Mouse (Mus musculus): Measurements from ENCODE around the gene Olfr101.

The Olfr101 gene

DNA sequence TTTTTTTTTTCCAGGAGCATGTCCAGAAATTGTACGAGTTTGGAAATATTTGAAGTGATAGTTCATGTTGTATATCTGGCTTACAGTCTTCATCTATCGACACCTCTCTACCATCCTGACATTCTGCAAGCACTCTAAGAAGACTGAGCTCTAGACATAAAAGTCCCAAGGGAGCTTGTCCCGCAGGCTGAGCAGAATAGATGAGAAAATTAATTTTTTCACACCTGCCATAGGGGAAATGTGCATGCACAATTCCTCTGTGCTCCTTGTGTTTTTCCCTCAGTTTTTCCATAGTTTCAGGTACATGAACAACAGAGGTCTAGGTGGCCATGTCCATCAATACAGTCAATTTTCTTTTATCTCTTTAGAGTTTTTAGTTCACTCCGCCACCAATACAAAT, at the start of gene Olfr101:
Gene Olfr101, minus strand, starts transcription at position 101 of the 400 bp plus-strand sequence.
- no peak for DNase-seq (ENCODE audit: low spot score)

DNA sequence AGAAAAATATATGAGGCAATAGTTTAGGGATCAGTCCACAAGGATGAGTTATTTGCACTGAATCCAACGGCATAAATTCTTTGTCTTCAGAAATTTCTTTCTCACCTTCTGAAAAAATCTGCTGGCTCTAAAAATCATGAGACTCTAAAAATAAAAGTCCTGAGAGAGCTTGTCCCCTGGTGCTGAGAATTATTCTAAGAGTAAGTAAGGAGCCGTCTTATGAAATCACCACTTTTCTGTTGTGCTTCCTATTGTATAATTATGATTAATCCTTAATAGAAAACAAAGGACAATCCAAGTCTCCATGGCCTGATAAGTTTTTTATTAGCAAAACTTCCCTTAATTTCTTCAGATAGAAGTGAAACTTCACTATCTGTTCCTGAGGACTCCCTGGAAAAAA, 35.5 kb upstream of the Olfr101 start, which contains the start of gene Olfr103:
Gene Olfr103, minus strand, starts transcription at position 101 of the 400 bp plus-strand sequence.
- no peak for DNase-seq (ENCODE audit: low spot score)

- DNase-seq (ENCODE audit: low spot score): no peak
Observed at GRCm38 (mm10) chr17:37316954-37317353, 12.8 kb upstream of the Olfr101 start, which contains the start of gene Olfr102. TSS of gene Olfr102 (minus strand) at chr17:37317054.

GRCm38 (mm10) chr17:37310146-37310699, 6.1 kb upstream of the Olfr101 start:
- DNase-seq (ENCODE audit: low spot score): no peak

GRCm38 (mm10) chr17:37308483-37308882, 4.4 kb upstream of the Olfr101 start:
- no peak for DNase-seq (ENCODE audit: low spot score)

DNA sequence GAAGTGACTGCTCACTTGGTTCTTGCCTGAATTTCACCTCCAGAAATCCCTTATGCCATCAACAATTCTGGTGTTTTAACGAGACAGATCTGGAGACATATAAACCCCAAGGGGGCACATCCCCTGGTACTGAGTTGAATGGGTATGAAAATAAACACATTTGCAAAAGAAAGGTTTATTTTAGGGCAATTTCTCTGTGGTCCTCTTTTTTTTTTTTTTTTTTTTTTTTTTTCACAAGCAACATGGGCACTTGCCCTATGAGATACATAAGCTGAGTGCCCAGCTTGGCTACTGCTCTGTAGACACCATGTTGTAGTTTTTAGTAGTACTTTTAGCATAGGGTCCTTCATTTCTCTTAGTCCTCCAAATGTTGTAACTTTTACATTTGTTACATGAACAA, 20.8 kb downstream of the Olfr101 start, which contains the start of gene Olfr99:
Gene Olfr99, minus strand, starts transcription at position 101 of the 400 bp plus-strand sequence.
- DNase-seq (ENCODE audit: low spot score): no peak

- no peak for DNase-seq (ENCODE audit: low spot score)
Observed at GRCm38 (mm10) chr17:37280331-37280730, 23.8 kb downstream of the Olfr101 start.

- DNase-seq (ENCODE audit: low spot score): no peak
Observed at GRCm38 (mm10) chr17:37276573-37276972, 27.5 kb downstream of the Olfr101 start.

DNA sequence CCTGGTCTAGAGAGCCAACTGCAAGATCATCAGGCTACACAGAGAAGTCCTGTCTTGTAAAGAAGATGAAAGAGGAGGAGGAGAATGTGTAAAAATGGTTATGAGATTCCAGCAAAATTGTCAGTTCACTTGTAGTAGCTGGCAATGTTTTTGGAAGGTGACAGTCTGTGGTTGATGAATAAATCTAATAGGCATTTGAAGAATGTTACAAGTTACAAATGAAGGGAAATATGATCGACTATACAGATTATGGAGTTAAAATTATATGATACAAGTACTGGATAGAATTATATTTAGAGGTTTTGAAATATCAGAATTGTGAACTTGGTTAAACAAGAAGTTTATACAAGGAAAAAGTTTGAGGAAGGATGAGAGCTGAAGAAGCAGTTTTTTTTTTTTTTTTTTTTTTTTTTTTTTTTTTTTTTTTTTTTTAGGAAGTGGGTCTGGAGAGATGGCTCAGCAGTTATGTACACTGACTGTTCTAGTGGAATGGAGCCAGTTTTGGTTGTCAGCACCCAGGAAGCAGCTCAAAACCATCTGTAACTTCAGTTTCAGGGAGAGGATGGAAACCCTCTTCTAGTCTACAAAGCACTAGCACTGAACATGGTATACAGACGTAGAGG, 28.4 kb downstream of the Olfr101 start:
- DNase-seq (ENCODE audit: low spot score): no peak

- peak; percentile 33 for DNase-seq (ENCODE audit: low spot score)
Observed at GRCm38 (mm10) chr17:37270702-37271092, 33.4 kb downstream of the Olfr101 start.

DNA sequence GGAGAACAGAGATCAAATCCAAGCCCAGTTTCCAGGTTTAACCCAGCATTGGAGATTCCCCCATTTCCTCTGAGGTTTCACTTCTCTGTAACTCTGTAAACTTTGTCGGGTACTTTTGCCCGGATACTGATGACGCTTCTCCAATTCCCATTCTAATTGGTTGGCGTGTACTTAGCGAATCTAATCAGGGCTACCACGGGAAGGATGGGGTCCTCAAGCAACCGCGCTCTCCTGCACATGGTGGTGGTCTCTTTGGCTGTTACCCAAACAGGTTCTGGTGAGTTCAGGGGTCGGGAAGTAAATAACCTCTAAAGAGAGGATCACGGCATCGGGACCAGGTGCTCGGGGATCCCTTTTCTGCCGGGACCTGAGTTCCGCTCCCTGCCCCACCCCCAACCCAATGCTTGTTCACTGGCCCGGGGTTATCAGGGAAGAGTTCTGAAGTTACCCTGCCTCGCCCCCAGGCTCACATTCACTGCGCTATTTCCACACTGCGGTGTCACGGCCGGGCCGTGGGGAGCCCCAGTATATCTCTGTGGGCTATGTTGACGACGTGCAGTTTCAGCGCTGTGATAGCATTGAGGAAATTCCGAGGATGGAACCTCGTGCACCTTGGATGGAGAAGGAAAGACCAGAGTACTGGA, 33.9 kb downstream of the Olfr101 start, which contains the start of gene H2-M3:
Gene H2-M3, plus strand, starts transcription at position 163 of the 644 bp plus-strand sequence.
- peak; percentile 89 for DNase-seq (ENCODE audit: low spot score)

- no peak for DNase-seq (ENCODE audit: low spot score)
Observed at GRCm38 (mm10) chr17:37263626-37264025, 40.5 kb downstream of the Olfr101 start, which contains the start of gene Olfr98. TSS of gene Olfr98 (minus strand) at chr17:37263749.

DNA sequence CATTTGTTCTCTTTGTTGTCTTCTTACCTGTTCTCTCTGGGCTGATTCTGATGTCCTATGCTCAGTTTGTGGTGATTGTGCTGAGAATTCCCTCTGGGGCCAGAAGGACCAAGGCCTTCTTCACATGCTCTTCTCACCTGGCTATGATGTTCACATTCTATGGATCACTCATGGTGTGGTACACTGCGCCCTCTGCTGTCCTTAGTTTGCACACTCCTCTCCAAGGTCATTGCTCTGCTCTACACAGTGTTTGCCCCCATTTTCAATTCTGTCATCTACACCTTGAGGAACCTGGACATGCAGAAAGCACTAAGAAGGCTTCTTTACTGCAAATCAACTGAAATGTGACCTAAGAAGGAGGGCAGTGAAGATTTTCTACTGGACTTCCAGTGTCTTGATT, 53.6 kb downstream of the Olfr101 start:
- peak; percentile 10 for DNase-seq (ENCODE audit: low spot score)

GRCm38 (mm10) chr17:37249460-37249859, 54.7 kb downstream of the Olfr101 start:
- no peak for DNase-seq (ENCODE audit: low spot score)

All from urinary bladder, postnatal 14 days (tissue).